Comparison of ENCODE assay signal across 7 mouse cellular contexts in genomic region chr17:35342711-35343476, GRCm38 (mm10). TPM values are rescaled to one million over a fixed set of nuclear protein-coding genes. Genes with fewer than 3 reads are reported as not detected.
DNase-seq lines count a peak whose midpoint lies in the region; ATAC-seq lines count a peak whose summit lies in the region.

No protein-coding gene starts in this region.

- DNase-seq in R1 (ENCODE audit: low read depth, low spot score), result peak; percentile 52
- no peak for DNase-seq in ovary, postnatal 36 days (ENCODE audit: low spot score)
- DNase-seq in left cerebral cortex, postnatal 14 days (ENCODE audit: low spot score in 2 of 2), result no peak

- H3K27ac ChIP-seq in hindbrain, embryonic 13.5 days, result no peak overlapping the region
- no peak overlapping the region for H3K27ac ChIP-seq in limb, embryonic 15.5 days
- H3K27ac ChIP-seq in midbrain, embryonic 16.5 days (ENCODE audit: low read length), result no peak overlapping the region

- WGBS in hindbrain, embryonic 13.5 days, result 3% methylated on average over 44 of the region's 46 CpGs
- WGBS in limb, embryonic 15.5 days, result 1% methylated on average over 46 of the region's 46 CpGs
- WGBS in midbrain, embryonic 16.5 days, result 4% methylated on average over 45 of the region's 46 CpGs

- intact Hi-C loops in left cerebral cortex, postnatal 14 days (cut with DNase I), result no loop called here

- H3K4me1 ChIP-seq in hindbrain, embryonic 13.5 days (replicated peaks), result peaks cover 13% of the 10 kb centered on the region
- H3K4me1 ChIP-seq in limb, embryonic 15.5 days, result peaks cover 12% of the 10 kb centered on the region
- H3K4me1 ChIP-seq in midbrain, embryonic 16.5 days (ENCODE audit: control insufficient read depth, insufficient read depth, low read length), result peaks cover 10% of the 10 kb centered on the region; the same call in 1 of the 2 replicates

- H3K27me3 ChIP-seq in hindbrain, embryonic 13.5 days, result peaks cover 63% of the 10 kb centered on the region
- H3K27me3 ChIP-seq in limb, embryonic 15.5 days, result peaks cover 49% of the 10 kb centered on the region
- peaks cover 22% of the 10 kb centered on the region for H3K27me3 ChIP-seq in midbrain, embryonic 16.5 days (ENCODE audit: control insufficient read depth, insufficient read depth, low read depth, low read length)

- no peaks in the 10 kb centered on the region for H3K9me3 ChIP-seq in hindbrain, embryonic 13.5 days
- H3K9me3 ChIP-seq in limb, embryonic 15.5 days, result no peaks in the 10 kb centered on the region
- H3K9me3 ChIP-seq in midbrain, embryonic 16.5 days (replicated peaks; ENCODE audit: control insufficient read depth, low read length, poor library complexity, severe bottlenecking), result no peaks in the 10 kb centered on the region

- ATAC-seq in CD4-positive, CD25-positive, alpha-beta regulatory T cell, adult 4 months, result peak; percentile 60
- ATAC-seq in hindbrain, embryonic 13.5 days (ENCODE audit: low FRiP score), result no peak
- ATAC-seq in limb, embryonic 15.5 days (ENCODE audit: insufficient number of reproducible peaks, low FRiP score, low TSS enrichment, low read depth), result no peak
- peak; percentile 58; the same call in 1 of the 2 replicates for ATAC-seq in midbrain, embryonic 16.5 days

- H3K9ac ChIP-seq in hindbrain, embryonic 13.5 days, result peak overlapping the region; percentile 64
- H3K9ac ChIP-seq in limb, embryonic 15.5 days, result no peak overlapping the region
- H3K9ac ChIP-seq in midbrain, embryonic 16.5 days (ENCODE audit: low read depth, low read length), result peak overlapping the region; percentile 68

- H3K4me2 ChIP-seq in hindbrain, embryonic 13.5 days, result peak overlapping the region; percentile 79
- peak overlapping the region; percentile 68 for H3K4me2 ChIP-seq in limb, embryonic 15.5 days
- H3K4me2 ChIP-seq in midbrain, embryonic 16.5 days (ENCODE audit: low read length), result peak overlapping the region; percentile 84

- H3K4me3 ChIP-seq in hindbrain, embryonic 13.5 days, result peak overlapping the region; percentile 45
- H3K4me3 ChIP-seq in limb, embryonic 15.5 days, result peak overlapping the region; percentile 39
- peak overlapping the region; percentile 52 for H3K4me3 ChIP-seq in midbrain, embryonic 16.5 days (ENCODE audit: low read depth, low read length)

- H3K36me3 ChIP-seq in hindbrain, embryonic 13.5 days, result no peaks in the 10 kb centered on the region
- no peaks in the 10 kb centered on the region for H3K36me3 ChIP-seq in limb, embryonic 15.5 days
- no peaks in the 10 kb centered on the region for H3K36me3 ChIP-seq in midbrain, embryonic 16.5 days (ENCODE audit: control insufficient read depth, insufficient read depth, low read length)

RNA-seq across cellular contexts. Expression of gene H2-Q2, which starts 0.9 kb away (rescaled TPM):
- 10 to 100 TPM in 1 of 2 experiments, 1 to 10 TPM in 1; 9.8 to 10.8 TPM for polyA plus RNA-seq in CD4-positive, CD25-positive, alpha-beta regulatory T cell, adult 4 months (2017; shearing (Covaris generic))
- polyA plus RNA-seq in hindbrain, embryonic 13.5 days (2015; fragmentation: Nextera tagmentation; extraction: Ambion mirVana), result 0.68 and 1.0 TPM in 2 replicates
- polyA plus RNA-seq in limb, embryonic 15.5 days (2015; fragmentation: Nextera tagmentation; extraction: Ambion mirVana), result 0.20 and 0.29 TPM in 2 replicates
- 4.4 and 7.6 TPM in 2 replicates for polyA plus RNA-seq in midbrain, embryonic 16.5 days (2015; fragmentation: Nextera tagmentation; extraction: Ambion mirVana)
- total RNA-seq in left cerebral cortex, postnatal 14 days (2021), result 1 to 10 TPM in 1 of 2 experiments, under 1 TPM in 1; 0.48 to 2.2 TPM

RNA-seq across cellular contexts. Expression of gene H2-Q1, which starts 22.7 kb away (rescaled TPM):
- under 1 TPM in 1 of 2 experiments, not detected in 1; 0.13 TPM for polyA plus RNA-seq in CD4-positive, CD25-positive, alpha-beta regulatory T cell, adult 4 months (2017; shearing (Covaris generic))
- polyA plus RNA-seq in hindbrain, embryonic 13.5 days (2015; fragmentation: Nextera tagmentation; extraction: Ambion mirVana), result 0.14 and 0.30 TPM in 2 replicates
- not detected in 2 replicates for polyA plus RNA-seq in limb, embryonic 15.5 days (2015; fragmentation: Nextera tagmentation; extraction: Ambion mirVana)
- polyA plus RNA-seq in midbrain, embryonic 16.5 days (2015; fragmentation: Nextera tagmentation; extraction: Ambion mirVana), result 0.38 and 0.52 TPM in 2 replicates
- under 1 TPM; 0.48 to 0.74 TPM for total RNA-seq in left cerebral cortex, postnatal 14 days (2021)

RNA-seq across cellular contexts. Expression of gene H2-Q4, which starts 36.5 kb away (rescaled TPM):
- 10 to 100 TPM; 14.0 to 16.4 TPM for polyA plus RNA-seq in CD4-positive, CD25-positive, alpha-beta regulatory T cell, adult 4 months (2017; shearing (Covaris generic))
- polyA plus RNA-seq in hindbrain, embryonic 13.5 days (2015; fragmentation: Nextera tagmentation; extraction: Ambion mirVana), result 1.0 and 1.2 TPM in 2 replicates
- 3.2 and 4.3 TPM in 2 replicates for polyA plus RNA-seq in limb, embryonic 15.5 days (2015; fragmentation: Nextera tagmentation; extraction: Ambion mirVana)
- 0.65 and 0.97 TPM in 2 replicates for polyA plus RNA-seq in midbrain, embryonic 16.5 days (2015; fragmentation: Nextera tagmentation; extraction: Ambion mirVana)
- 1 to 10 TPM in 1 of 2 experiments, under 1 TPM in 1; 0.85 to 1.4 TPM for total RNA-seq in left cerebral cortex, postnatal 14 days (2021)

Comparison
In these comparisons a context has a peak if more than half of its experiments do, and no peak if none do; other contexts are left out.
1. ATAC-seq: peak in CD4-positive, CD25-positive, alpha-beta regulatory T cell, adult 4 months (single experiment) and midbrain, embryonic 16.5 days (single experiment); none in hindbrain, embryonic 13.5 days (single experiment) and limb, embryonic 15.5 days (single experiment).
2. Peak in every context shown above with its lines, with median percentiles within 50 percentile points of each other: H3K4me2 ChIP-seq and H3K4me3 ChIP-seq.